Mouse (Mus musculus): ENCODE measurements around the gene Dcaf15. TPM values are rescaled to one million over a fixed set of nuclear protein-coding genes. Genes with fewer than 3 reads are reported as not detected.

Dcaf15 gene
- polyA plus RNA-seq, 1 experiment from 2014 or later = 6.9 TPM

- Histone ChIP-seq H3K4me2 (ENCODE audit: low read depth, low read length) (no peak overlapping the region), H3K36me3 (ENCODE audit: control insufficient read depth, insufficient read depth, low read length) (peaks cover 36% of the 10 kb centered on the region), H3K27me3 (ENCODE audit: control insufficient read depth, insufficient read depth, low read depth, low read length) (no peaks in the 10 kb centered on the region), H3K4me1 (replicated peaks; ENCODE audit: control insufficient read depth, insufficient read depth, low read length) (peaks cover 4% of the 10 kb centered on the region; the same call in 1 of the 2 replicates), H3K9ac (ENCODE audit: low read length) (no peak overlapping the region), H3K9me3 (ENCODE audit: control insufficient read depth, low read length) (no peaks in the 10 kb centered on the region), H3K27ac (ENCODE audit: low read length) (no peak overlapping the region), H3K4me3 (ENCODE audit: low read length) (no peak overlapping the region)
- 82% methylated on average over 8 of the region's 8 CpGs for WGBS
- no peak for ATAC-seq (ENCODE audit: low read depth)
Observed at GRCm38 (mm10) chr8:84132225-84132624, 27.7 kb upstream of the Dcaf15 start.

GRCm38 (mm10) chr8:84130806-84131205, 26.2 kb upstream of the Dcaf15 start:
- WGBS = 42% methylated on average over 30 of the region's 30 CpGs
- no peaks in the 10 kb centered on the region for H3K9me3 ChIP-seq (ENCODE audit: control insufficient read depth, low read length)

GRCm38 (mm10) chr8:84128277-84128676, 23.7 kb upstream of the Dcaf15 start:
- Histone ChIP-seq H3K9ac (ENCODE audit: low read length) (no peak overlapping the region), H3K4me1 (replicated peaks; ENCODE audit: control insufficient read depth, insufficient read depth, low read length) (peaks cover 6% of the 10 kb centered on the region; the same call in 1 of the 2 replicates), H3K27ac (ENCODE audit: low read length) (no peak overlapping the region), H3K4me2 (ENCODE audit: low read depth, low read length) (no peak overlapping the region), H3K36me3 (ENCODE audit: control insufficient read depth, insufficient read depth, low read length) (peaks cover 9% of the 10 kb centered on the region; the same call in 1 of the 2 replicates), H3K4me3 (ENCODE audit: low read length) (no peak overlapping the region), H3K27me3 (ENCODE audit: control insufficient read depth, insufficient read depth, low read depth, low read length) (no peaks in the 10 kb centered on the region), H3K9me3 (ENCODE audit: control insufficient read depth, low read length) (no peaks in the 10 kb centered on the region)
- 47% methylated on average over 8 of the region's 8 CpGs for WGBS
- ATAC-seq (ENCODE audit: low read depth) = no peak

More at GRCm38 (mm10) chr8:84130806-84131205, 26.2 kb upstream of the Dcaf15 start:
- no peaks in the 10 kb centered on the region for H3K27me3 ChIP-seq (ENCODE audit: control insufficient read depth, insufficient read depth, low read depth, low read length)
- no peak overlapping the region for H3K4me2 ChIP-seq (ENCODE audit: low read depth, low read length)
- H3K36me3 ChIP-seq (ENCODE audit: control insufficient read depth, insufficient read depth, low read length) = peaks cover 24% of the 10 kb centered on the region
- no peak overlapping the region for H3K27ac ChIP-seq (ENCODE audit: low read length)
- H3K4me3 ChIP-seq (ENCODE audit: low read length) = no peak overlapping the region
- no peak overlapping the region for H3K9ac ChIP-seq (ENCODE audit: low read length)
- ATAC-seq (ENCODE audit: low read depth) = no peak
- H3K4me1 ChIP-seq (replicated peaks; ENCODE audit: control insufficient read depth, insufficient read depth, low read length) = peaks cover 6% of the 10 kb centered on the region; the same call in 1 of the 2 replicates

- H3K4me1 ChIP-seq (replicated peaks; ENCODE audit: control insufficient read depth, insufficient read depth, low read length) = peaks cover 6% of the 10 kb centered on the region; the same call in 1 of the 2 replicates
- H3K4me2 ChIP-seq (ENCODE audit: low read depth, low read length) = no peak overlapping the region
- H3K4me3 ChIP-seq (ENCODE audit: low read length) = no peak overlapping the region
- peak; percentile 49 for ATAC-seq (ENCODE audit: low read depth)
- peak overlapping the region; percentile 9; the same call in 1 of the 2 replicates for H3K9ac ChIP-seq (ENCODE audit: low read length)
- H3K36me3 ChIP-seq (ENCODE audit: control insufficient read depth, insufficient read depth, low read length) = peaks cover 5% of the 10 kb centered on the region; the same call in 1 of the 2 replicates
- H3K27ac ChIP-seq (ENCODE audit: low read length) = no peak overlapping the region
- no peaks in the 10 kb centered on the region for H3K9me3 ChIP-seq (ENCODE audit: control insufficient read depth, low read length)
- 35% methylated on average over 17 of the region's 17 CpGs for WGBS
- H3K27me3 ChIP-seq (ENCODE audit: control insufficient read depth, insufficient read depth, low read depth, low read length) = no peaks in the 10 kb centered on the region
Observed at GRCm38 (mm10) chr8:84127202-84127901, 22.8 kb upstream of the Dcaf15 start.

GRCm38 (mm10) chr8:84126742-84127141, 22.2 kb upstream of the Dcaf15 start:
- no peak for ATAC-seq (ENCODE audit: low read depth)
- Histone ChIP-seq H3K27ac (ENCODE audit: low read length) (no peak overlapping the region), H3K36me3 (ENCODE audit: control insufficient read depth, insufficient read depth, low read length) (no peaks in the 10 kb centered on the region), H3K27me3 (ENCODE audit: control insufficient read depth, insufficient read depth, low read depth, low read length) (no peaks in the 10 kb centered on the region), H3K9me3 (ENCODE audit: control insufficient read depth, low read length) (no peaks in the 10 kb centered on the region), H3K4me2 (ENCODE audit: low read depth, low read length) (no peak overlapping the region), H3K4me3 (ENCODE audit: low read length) (no peak overlapping the region), H3K4me1 (replicated peaks; ENCODE audit: control insufficient read depth, insufficient read depth, low read length) (peaks cover 6% of the 10 kb centered on the region; the same call in 1 of the 2 replicates), H3K9ac (ENCODE audit: low read length) (no peak overlapping the region)
- WGBS = 66% methylated on average over 2 of the region's 2 CpGs

- Histone ChIP-seq H3K9me3 (ENCODE audit: control insufficient read depth, low read length) (no peaks in the 10 kb centered on the region), H3K27ac (ENCODE audit: low read length) (no peak within 1 kb of the TSS), H3K36me3 (ENCODE audit: control insufficient read depth, insufficient read depth, low read length) (no peaks in the 10 kb centered on the region), H3K9ac (ENCODE audit: low read length) (no peak within 1 kb of the TSS), H3K4me1 (replicated peaks; ENCODE audit: control insufficient read depth, insufficient read depth, low read length) (peaks cover 6% of the 10 kb centered on the region; the same call in 1 of the 2 replicates), H3K27me3 (ENCODE audit: control insufficient read depth, insufficient read depth, low read depth, low read length) (no peaks in the 10 kb centered on the region), H3K4me2 (ENCODE audit: low read depth, low read length) (no peak within 1 kb of the TSS), H3K4me3 (ENCODE audit: low read length) (no peak within 1 kb of the TSS)
- ATAC-seq (ENCODE audit: low read depth) = peak; percentile 61
- 38% methylated on average over 9 of the region's 9 CpGs for WGBS
Observed at GRCm38 (mm10) chr8:84125656-84126055, 21.1 kb upstream of the Dcaf15 start, which contains the start of gene Podnl1. Gene Podnl1, plus strand, starts transcription at chr8:84125989.

- Histone ChIP-seq H3K4me1 (replicated peaks; ENCODE audit: control insufficient read depth, insufficient read depth, low read length) (peaks cover 1% of the 10 kb centered on the region; the same call in 1 of the 2 replicates), H3K36me3 (ENCODE audit: control insufficient read depth, insufficient read depth, low read length) (no peaks in the 10 kb centered on the region), H3K4me2 (ENCODE audit: low read depth, low read length) (no peak overlapping the region), H3K9me3 (ENCODE audit: control insufficient read depth, low read length) (peaks cover 4% of the 10 kb centered on the region), H3K4me3 (ENCODE audit: low read length) (no peak overlapping the region), H3K27me3 (ENCODE audit: control insufficient read depth, insufficient read depth, low read depth, low read length) (no peaks in the 10 kb centered on the region), H3K9ac (ENCODE audit: low read length) (no peak overlapping the region), H3K27ac (ENCODE audit: low read length) (no peak overlapping the region)
- ATAC-seq (ENCODE audit: low read depth) = no peak
- 80% methylated on average over 3 of the region's 3 CpGs for WGBS
Observed at GRCm38 (mm10) chr8:84122151-84122550, 17.6 kb upstream of the Dcaf15 start.

- Histone ChIP-seq H3K4me3 (ENCODE audit: low read length) (no peak overlapping the region), H3K9me3 (ENCODE audit: control insufficient read depth, low read length) (peaks cover 4% of the 10 kb centered on the region), H3K4me2 (ENCODE audit: low read depth, low read length) (no peak overlapping the region), H3K36me3 (ENCODE audit: control insufficient read depth, insufficient read depth, low read length) (no peaks in the 10 kb centered on the region), H3K27ac (ENCODE audit: low read length) (no peak overlapping the region), H3K9ac (ENCODE audit: low read length) (no peak overlapping the region), H3K4me1 (replicated peaks; ENCODE audit: control insufficient read depth, insufficient read depth, low read length) (no peaks in the 10 kb centered on the region), H3K27me3 (ENCODE audit: control insufficient read depth, insufficient read depth, low read depth, low read length) (no peaks in the 10 kb centered on the region)
- 76% methylated on average over 6 of the region's 6 CpGs for WGBS
- no peak for ATAC-seq (ENCODE audit: low read depth)
Observed at GRCm38 (mm10) chr8:84115646-84116045, 11.1 kb upstream of the Dcaf15 start.

GRCm38 (mm10) chr8:84106216-84107040, 1.9 kb upstream of the Dcaf15 start:
- 82% methylated on average over 6 of the region's 6 CpGs for WGBS
- H3K27ac ChIP-seq (ENCODE audit: low read length) = no peak overlapping the region
- no peak overlapping the region for H3K4me2 ChIP-seq (ENCODE audit: low read depth, low read length)
- no peak overlapping the region for H3K4me3 ChIP-seq (ENCODE audit: low read length)
- H3K4me1 ChIP-seq (replicated peaks; ENCODE audit: control insufficient read depth, insufficient read depth, low read length) = peaks cover 11% of the 10 kb centered on the region
- no peaks in the 10 kb centered on the region for H3K9me3 ChIP-seq (ENCODE audit: control insufficient read depth, low read length)
- H3K27me3 ChIP-seq (ENCODE audit: control insufficient read depth, insufficient read depth, low read depth, low read length) = no peaks in the 10 kb centered on the region
- ATAC-seq (ENCODE audit: low read depth) = no peak
- H3K9ac ChIP-seq (ENCODE audit: low read length) = no peak overlapping the region
- peaks cover 8% of the 10 kb centered on the region for H3K36me3 ChIP-seq (ENCODE audit: control insufficient read depth, insufficient read depth, low read length)
